Mouse (Mus musculus) intestine, embryonic 16.5 days (tissue): ENCODE results near the gene Pcolce. TPM values are rescaled to one million over a fixed set of nuclear protein-coding genes. Genes with fewer than 3 reads are reported as not detected.

Source experiments
- ATAC-seq: fragments of 200-750 bp; cut with Nextera tagmentation; 2 replicates; pipeline ENCODE4 v1.8.0; 2017; ENCODE audit warnings: moderate TSS enrichment, moderate library complexity
- H3K27ac ChIP-seq: fragments of 300-500 bp; sonication (generic); 2 replicates; pipeline ENCODE4 v1.5.1; 2014; ENCODE audit warnings: mild to moderate bottlenecking, low read length
- H3K27me3 ChIP-seq: fragments of 300-500 bp; sonication (generic); replicated peaks from 2 replicates; pipeline ENCODE4 v1.6.1; 2014; ENCODE audit warnings: low read length, control low read depth, mixed read lengths; ENCODE audit not compliant: control insufficient read depth, insufficient read depth
- H3K36me3 ChIP-seq: fragments of 300-500 bp; sonication (generic); 2 replicates; pipeline ENCODE4 v1.6.1; 2014; ENCODE audit warnings: low read length, control low read depth; ENCODE audit not compliant: control insufficient read depth, insufficient read depth
- H3K4me1 ChIP-seq: fragments of 300-500 bp; sonication (generic); 2 replicates; pipeline ENCODE4 v1.6.1; 2014; ENCODE audit warnings: low read length, control low read depth, mixed read lengths; ENCODE audit not compliant: control insufficient read depth, insufficient read depth
- H3K4me2 ChIP-seq: fragments of 300-500 bp; sonication (generic); 2 replicates; pipeline ENCODE4 v1.6.1; 2014; ENCODE audit warnings: low read depth, low read length, control low read depth
- H3K4me3 ChIP-seq: fragments of 300-500 bp; sonication (generic); 2 replicates; pipeline ENCODE4 v1.5.1; 2014; ENCODE audit warnings: mild to moderate bottlenecking, low read length
- H3K9ac ChIP-seq: fragments of 300-500 bp; sonication (generic); 2 replicates; pipeline ENCODE4 v1.6.1; 2014; ENCODE audit warnings: low read depth, low read length
- H3K9me3 ChIP-seq: fragments of 300-500 bp; sonication (generic); 2 replicates; pipeline ENCODE4 v1.6.1; 2016; ENCODE audit warnings: low read length, control low read depth; ENCODE audit not compliant: control insufficient read depth
- WGBS: fragments of 180-500 bp; shearing (Covaris S2); extraction: QIAGEN DNeasy Blood & Tissue Kit; methylation state at CpG from one replicate; pipeline ENCODE4 v1.1.7; 2014; 5-methylcytosine and 5-hydroxymethylcytosine counted together
- polyA plus RNA-seq: library from polyadenylated mRNA; unstranded; fragments of >200 nt; fragmentation: Nextera tagmentation; extraction: Ambion mirVana; gene quantifications from 2 replicates; pipeline ENCODE4 v1.2.1, GENCODE M21; 2015

Gene Pcolce
- polyA plus RNA-seq, 1 experiment from 2014 or later = 127 TPM

DNA sequence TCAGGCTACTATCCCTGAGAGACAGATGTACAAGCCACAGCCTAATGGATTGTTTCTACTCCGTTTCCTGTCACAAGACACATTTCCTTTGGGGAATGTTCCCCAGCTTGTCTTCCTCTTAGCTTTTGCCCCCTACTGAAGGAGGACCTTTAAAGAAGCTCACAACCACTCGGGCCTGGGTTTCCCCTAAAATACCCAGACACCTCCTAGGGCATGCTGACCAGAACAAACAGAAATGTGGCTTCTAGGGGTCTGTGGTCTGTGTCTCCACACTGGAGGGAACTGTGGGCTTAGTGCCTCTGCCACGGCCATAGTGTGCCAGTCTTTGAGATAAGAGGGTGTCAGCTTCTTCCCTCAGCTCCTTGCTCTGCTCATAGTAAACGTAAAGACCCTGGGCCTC, 18.0 kb upstream of the Pcolce start:
- ATAC-seq = no peak
- Histone ChIP-seq H3K36me3 (peaks cover 18% of the 10 kb centered on the region), H3K27me3 (no peaks in the 10 kb centered on the region), H3K4me3 (peak overlapping the region; percentile 86; the same call in 1 of the 2 replicates), H3K9me3 (no peaks in the 10 kb centered on the region), H3K4me1 (peaks cover 48% of the 10 kb centered on the region), H3K9ac (peak overlapping the region; percentile 91), H3K27ac (peak overlapping the region; percentile 99), H3K4me2 (peak overlapping the region; percentile 84)
- WGBS = 59% methylated on average over 4 of the region's 4 CpGs

DNA sequence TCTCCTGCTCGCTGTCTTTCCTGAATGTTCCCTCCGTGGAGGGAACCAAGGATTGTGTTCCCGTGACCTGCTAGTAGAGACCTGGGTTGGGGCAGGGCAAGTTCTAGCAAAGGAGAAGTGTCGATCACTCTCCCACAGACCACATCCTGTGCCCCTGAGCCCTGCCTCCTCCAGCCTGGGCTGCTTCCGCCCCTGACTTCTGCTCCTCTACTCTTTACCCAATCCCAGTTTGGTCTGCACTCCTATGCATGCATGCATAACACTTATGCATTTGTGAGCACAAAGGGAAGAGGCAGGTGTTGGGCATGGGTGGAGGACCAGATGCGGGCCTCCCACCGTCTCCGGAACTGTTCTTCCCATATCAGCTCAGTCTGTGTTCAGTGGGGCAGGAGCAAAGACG, 17.6 kb upstream of the Pcolce start:
- no peak for ATAC-seq

DNA sequence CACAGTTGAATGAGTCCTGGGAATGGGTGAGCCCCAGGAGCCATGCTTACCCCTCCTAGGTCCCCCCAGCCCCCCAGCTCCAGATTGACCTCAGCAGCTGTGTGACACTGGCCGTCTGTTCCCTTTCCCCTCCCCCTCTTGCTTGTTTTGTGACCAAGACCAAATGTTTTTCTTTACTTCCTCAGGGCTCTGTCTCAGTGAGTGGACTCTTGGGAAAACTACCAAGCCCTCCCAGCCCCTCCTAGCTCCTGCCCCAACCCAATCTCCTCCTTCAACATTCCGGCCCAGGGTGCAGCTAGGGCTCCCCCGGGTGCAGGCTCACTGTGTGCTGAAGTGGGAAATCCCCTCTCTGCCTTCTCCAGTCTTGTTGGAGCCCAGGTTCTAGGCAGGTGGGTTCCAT, 17.0 kb upstream of the Pcolce start:
- Histone ChIP-seq H3K4me3 (peak overlapping the region; percentile 86), H3K27ac (peak overlapping the region; percentile 99), H3K36me3 (peaks cover 9% of the 10 kb centered on the region), H3K9ac (peak overlapping the region; percentile 91), H3K27me3 (no peaks in the 10 kb centered on the region), H3K4me1 (peaks cover 45% of the 10 kb centered on the region), H3K9me3 (no peaks in the 10 kb centered on the region), H3K4me2 (peak overlapping the region; percentile 84)
- ATAC-seq = no peak
- WGBS = 19% methylated on average over 3 of the region's 3 CpGs

More for the DNA sequence above, 17.6 kb upstream of the Pcolce start:
- H3K4me2 ChIP-seq = peak overlapping the region; percentile 84
- H3K9ac ChIP-seq = peak overlapping the region; percentile 91
- H3K4me1 ChIP-seq = peaks cover 48% of the 10 kb centered on the region
- peaks cover 15% of the 10 kb centered on the region for H3K36me3 ChIP-seq
- no peaks in the 10 kb centered on the region for H3K27me3 ChIP-seq
- peak overlapping the region; percentile 99 for H3K27ac ChIP-seq
- WGBS = 61% methylated on average over 9 of the region's 9 CpGs
- no peaks in the 10 kb centered on the region for H3K9me3 ChIP-seq
- H3K4me3 ChIP-seq = peak overlapping the region; percentile 86

DNA sequence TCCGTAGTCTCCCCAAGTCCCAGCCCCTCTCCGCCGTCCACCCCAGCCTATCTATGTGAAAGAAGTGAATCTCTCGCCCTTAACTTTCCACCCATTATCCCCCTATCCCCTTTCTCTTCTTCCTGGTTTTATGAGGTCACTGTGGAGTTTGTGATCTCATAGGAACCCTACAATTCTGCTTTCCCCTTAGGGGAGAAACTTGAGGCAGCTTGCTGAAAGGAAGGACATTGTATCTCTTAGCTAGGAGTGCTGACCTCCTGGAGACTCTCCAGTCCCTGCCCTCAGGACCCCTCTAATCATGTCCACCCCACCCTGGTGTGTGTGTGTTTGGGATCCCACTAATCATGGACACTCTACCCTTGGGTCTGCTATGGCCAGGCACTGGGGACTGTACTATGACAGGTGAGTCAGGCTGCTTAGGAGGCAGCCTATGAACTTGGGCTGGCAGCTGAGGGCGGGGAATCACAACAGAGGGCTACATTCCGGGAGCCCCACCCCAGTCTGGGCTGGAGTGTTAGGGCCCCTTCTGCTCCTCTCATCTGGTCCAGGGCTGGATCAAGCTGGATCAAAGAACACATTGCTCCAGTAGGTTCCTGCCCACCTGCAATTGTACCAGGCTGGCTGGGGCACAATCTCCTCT, 16.4 kb upstream of the Pcolce start:
- ATAC-seq = peak; percentile 57
- H3K27me3 ChIP-seq = no peaks in the 10 kb centered on the region
- H3K4me1 ChIP-seq = peaks cover 40% of the 10 kb centered on the region

DNA sequence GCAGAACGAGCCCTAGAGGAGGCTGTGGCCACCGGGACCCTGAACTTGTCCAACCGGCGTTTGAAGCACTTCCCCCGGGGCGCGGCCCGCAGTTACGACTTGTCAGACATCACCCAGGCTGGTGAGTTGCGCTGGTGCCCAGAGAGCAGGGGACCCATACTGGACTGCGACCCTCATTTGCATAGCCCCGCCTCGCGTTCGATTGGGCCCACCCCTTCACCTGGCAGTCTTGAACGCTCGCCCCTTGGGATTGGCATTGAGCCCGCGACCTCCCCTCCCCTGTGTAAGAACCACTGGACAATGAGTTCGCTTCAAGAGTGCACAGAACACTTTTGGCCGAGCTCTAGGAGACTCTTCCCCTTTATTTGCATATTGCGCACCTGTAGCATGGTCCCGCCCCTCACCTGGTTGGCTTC, 15.7 kb upstream of the Pcolce start:
- Histone ChIP-seq H3K27ac (peak overlapping the region; percentile 99), H3K36me3 (peaks cover 6% of the 10 kb centered on the region; the same call in 1 of the 2 replicates), H3K4me1 (peaks cover 47% of the 10 kb centered on the region), H3K27me3 (no peaks in the 10 kb centered on the region), H3K9me3 (no peaks in the 10 kb centered on the region), H3K4me2 (peak overlapping the region; percentile 84), H3K9ac (peak overlapping the region; percentile 91), H3K4me3 (peak overlapping the region; percentile 86)
- peak; percentile 57 for ATAC-seq
- WGBS = under 1% methylated on average over 23 of the region's 23 CpGs

More for the DNA sequence above, 16.4 kb upstream of the Pcolce start:
- WGBS = 13% methylated on average over 6 of the region's 6 CpGs
- Histone ChIP-seq H3K36me3 (peaks cover 6% of the 10 kb centered on the region; the same call in 1 of the 2 replicates), H3K4me3 (peak overlapping the region; percentile 86), H3K9ac (peak overlapping the region; percentile 91), H3K9me3 (no peaks in the 10 kb centered on the region), H3K27ac (peak overlapping the region; percentile 99), H3K4me2 (peak overlapping the region; percentile 84)

DNA sequence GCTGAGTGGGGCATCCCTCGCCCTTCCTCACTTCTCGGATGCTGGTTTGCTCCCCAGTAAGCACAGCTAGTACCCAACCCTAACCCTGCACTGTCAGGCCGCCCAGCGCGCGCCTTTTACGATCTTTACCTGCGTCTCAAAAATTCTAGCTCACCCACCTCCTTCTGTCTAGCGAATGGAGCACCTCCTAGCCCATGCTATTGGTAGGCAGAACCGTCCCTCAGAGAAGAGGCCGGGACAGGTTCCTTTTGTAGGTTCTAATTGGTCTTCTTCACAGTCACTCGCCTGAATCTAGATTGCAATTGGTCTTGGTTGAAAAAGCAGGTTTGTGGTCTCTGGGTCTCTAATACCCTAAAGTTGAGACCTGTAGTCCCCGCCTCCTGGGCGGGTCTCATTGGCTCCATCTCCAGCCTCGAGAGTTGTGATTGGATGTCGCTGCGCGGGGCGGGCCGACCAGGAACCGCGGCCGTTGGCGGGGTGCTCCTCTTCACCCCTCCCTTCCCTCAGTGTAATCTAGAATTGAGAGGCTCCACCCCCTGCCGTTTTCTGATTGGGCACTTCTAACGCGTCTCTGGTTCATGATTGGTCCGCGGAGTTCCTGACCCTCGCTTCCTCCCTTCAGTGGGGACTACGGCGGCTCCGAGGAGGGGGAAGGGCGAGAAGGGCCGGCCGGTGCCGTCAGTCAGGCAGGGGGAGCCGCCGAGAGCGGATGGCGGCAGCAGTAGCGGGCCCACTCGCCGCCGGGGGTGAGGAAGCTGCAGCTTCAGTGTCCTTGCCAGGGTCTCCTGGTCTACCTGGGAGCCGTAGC, 15.1 kb upstream of the Pcolce start, which contains the start of the genes Fbxo24, Lrch4 and Gm20605:
TSS of gene Fbxo24 (minus strand) at position 505 of the 808 bp plus-strand sequence.
TSS of gene Lrch4 (plus strand) at position 624 of the 808 bp plus-strand sequence.
TSS of gene Gm20605 (plus strand) at position 678 of the 808 bp plus-strand sequence.
- WGBS = under 1% methylated on average over 46 of the region's 46 CpGs
- Histone ChIP-seq H3K9me3 (no peaks in the 10 kb centered on the region), H3K4me1 (peaks cover 44% of the 10 kb centered on the region), H3K36me3 (peaks cover 1% of the 10 kb centered on the region; the same call in 1 of the 2 replicates), H3K9ac (peak within 1 kb of the TSS; percentile 91), H3K27me3 (no peaks in the 10 kb centered on the region), H3K4me3 (peak within 1 kb of the TSS; percentile 86), H3K27ac (peak within 1 kb of the TSS; percentile 99), H3K4me2 (peak within 1 kb of the TSS; percentile 84)
- peak; percentile 94 for ATAC-seq

DNA sequence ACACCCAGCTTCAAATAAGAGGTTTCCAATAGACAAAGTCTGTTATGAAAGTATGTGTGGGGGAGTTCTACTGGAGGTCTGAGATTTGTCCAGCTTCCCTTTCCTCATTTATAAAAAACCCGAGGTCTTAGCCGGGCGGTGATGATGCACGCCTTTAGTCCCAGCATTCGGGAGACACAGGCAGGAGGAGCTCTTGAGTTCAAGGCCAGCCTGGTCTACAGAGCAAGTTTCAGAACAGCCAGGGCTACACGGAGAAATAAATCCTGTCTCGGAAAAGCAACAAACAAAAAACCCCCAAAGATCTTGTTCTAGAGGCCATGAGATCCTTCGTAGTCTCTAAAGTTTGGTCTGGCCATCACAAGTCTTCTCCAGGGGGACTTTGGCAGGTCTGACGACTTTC, 14.4 kb upstream of the Pcolce start:
- Histone ChIP-seq H3K27ac (peak overlapping the region; percentile 94), H3K4me1 (peaks cover 43% of the 10 kb centered on the region), H3K36me3 (no peaks in the 10 kb centered on the region), H3K9ac (peak overlapping the region; percentile 83), H3K9me3 (no peaks in the 10 kb centered on the region), H3K27me3 (no peaks in the 10 kb centered on the region), H3K4me2 (peak overlapping the region; percentile 84), H3K4me3 (peak overlapping the region; percentile 67)
- 2% methylated on average over 9 of the region's 9 CpGs for WGBS
- no peak for ATAC-seq

DNA sequence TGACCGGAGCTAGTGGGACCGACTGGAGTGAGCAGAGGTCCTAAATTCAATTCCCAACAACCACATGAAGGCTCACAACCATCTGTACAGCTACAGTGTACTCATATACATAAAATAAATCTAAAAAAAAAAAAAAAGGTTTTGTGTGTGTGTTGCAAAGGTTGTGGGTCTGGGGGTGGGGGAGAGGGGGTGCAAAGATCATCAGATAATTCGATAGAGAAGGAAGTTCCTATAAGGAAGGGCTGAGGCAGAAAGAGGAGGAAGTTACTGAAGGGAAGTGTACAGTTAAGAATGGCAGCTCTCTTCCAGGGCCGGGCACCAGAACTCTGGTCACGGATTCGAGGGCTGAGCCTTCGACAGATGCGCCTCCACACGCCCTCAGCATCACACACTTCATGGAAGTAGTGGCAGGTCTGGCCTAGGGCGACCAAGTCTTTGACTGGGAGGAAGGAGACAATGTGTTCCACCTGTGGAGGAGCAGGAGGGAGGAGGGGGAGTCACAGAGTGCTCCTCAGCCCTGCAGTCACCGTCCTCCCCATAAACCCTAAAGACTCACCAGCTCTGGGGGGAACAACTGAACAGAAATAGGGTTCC, 10.4 kb upstream of the Pcolce start:
- Histone ChIP-seq H3K4me3 (no peak overlapping the region), H3K9ac (no peak overlapping the region), H3K27me3 (no peaks in the 10 kb centered on the region), H3K9me3 (no peaks in the 10 kb centered on the region), H3K27ac (no peak overlapping the region), H3K36me3 (no peaks in the 10 kb centered on the region), H3K4me1 (peaks cover 14% of the 10 kb centered on the region), H3K4me2 (no peak overlapping the region)
- no peak for ATAC-seq
- 80% methylated on average over 11 of the region's 11 CpGs for WGBS

DNA sequence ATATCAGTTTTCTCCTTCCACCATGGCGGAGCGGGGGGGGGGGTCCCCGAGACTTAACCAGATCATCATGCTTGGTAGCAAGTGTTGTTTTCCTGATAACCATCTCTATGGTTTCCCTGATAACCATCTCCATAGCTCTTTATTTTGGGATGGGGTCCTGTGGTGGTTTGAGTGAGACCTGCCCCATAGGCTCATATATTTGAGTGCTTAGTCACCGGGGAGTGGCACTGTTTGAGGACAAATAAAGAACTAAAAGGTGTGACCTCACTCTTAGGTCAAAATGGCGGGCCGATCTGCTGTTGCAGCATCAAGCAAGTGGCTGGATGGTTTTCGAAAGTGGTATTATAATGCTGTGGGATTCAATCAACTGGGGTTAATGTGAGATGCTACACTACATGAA, 1.8 kb upstream of the Pcolce start:
- WGBS = 80% methylated on average over 7 of the region's 7 CpGs
- Histone ChIP-seq H3K9ac (no peak overlapping the region), H3K36me3 (no peaks in the 10 kb centered on the region), H3K4me1 (peaks cover 24% of the 10 kb centered on the region), H3K27me3 (no peaks in the 10 kb centered on the region), H3K4me2 (no peak overlapping the region), H3K9me3 (no peaks in the 10 kb centered on the region), H3K4me3 (no peak overlapping the region), H3K27ac (no peak overlapping the region)
- no peak for ATAC-seq
